Comparison of ENCODE assay signal across 9 mouse cellular contexts in genomic region chr13:100988671-100989531, GRCm38 (mm10).
DNase-seq lines count a peak whose midpoint lies in the region; ATAC-seq and TF ChIP-seq lines count a peak whose summit lies in the region.
"Had no signal": no experiment of that assay in that cellular context is flagged by ENCODE, and none has a peak within 500 bp of the region (broad histone marks: within the 10 kb centered on the region; RNA-seq: fewer than 3 reads in every experiment).

No protein-coding gene starts in this region.

- DNase-seq in hindbrain, embryonic 11.5 days (ENCODE audit: low spot score), result peak; percentile 4
- no peak for DNase-seq in MEL (ENCODE audit: low read depth, low spot score)
- DNase-seq in embryonic facial prominence, embryonic 14.5 days (ENCODE audit: low spot score), result peak; percentile 35
- DNase-seq in right cerebral cortex, postnatal 14 days, result no peak
- no peak for DNase-seq in gastrocnemius, postnatal 14 days
- DNase-seq in ovary, adult 18-20 months (ENCODE audit: low spot score), result no peak
- DNase-seq: adrenal gland, postnatal 25 days had no signal

- TF ChIP-seq POLR2A in MEL (IDR thresholded peaks at IDR 0.05; ENCODE audit: control insufficient read depth in 1 of 2, insufficient read depth in 1 of 2, low read depth in 1 of 2, low read length in 2 of 2, poor library complexity in 1 of 2), result no peak

- no peaks in the 10 kb centered on the region for H3K79me2 ChIP-seq in MEL (ENCODE audit: control insufficient read depth, insufficient read depth, low read length, poor library complexity)

- TF ChIP-seq EP300 in MEL (IDR thresholded peaks at IDR 0.05; ENCODE audit: low read depth in 1 of 2, low read length in 2 of 2), result no peak

- intact Hi-C loops in gastrocnemius, postnatal 14 days (cut with DNase I; ENCODE audit: low total_unique reads), result no loop called here

- H3K9ac ChIP-seq in hindbrain, embryonic 11.5 days (ENCODE audit: low read depth, low read length), result no peak overlapping the region
- H3K9ac ChIP-seq in hindbrain, embryonic 12.5 days, result no peak overlapping the region
- H3K9ac ChIP-seq in MEL (ENCODE audit: control insufficient read depth, low read depth, low read length, poor library complexity, severe bottlenecking), result no peak overlapping the region
- H3K9ac ChIP-seq in embryonic facial prominence, embryonic 14.5 days (ENCODE audit: low read depth, low read length), result no peak overlapping the region
- H3K9ac ChIP-seq in lung, embryonic 16.5 days (ENCODE audit: low read length), result no peak overlapping the region

- no peak overlapping the region for H3K4me2 ChIP-seq in hindbrain, embryonic 11.5 days (replicated peaks; ENCODE audit: low read depth, low read length)
- H3K4me2 ChIP-seq in hindbrain, embryonic 12.5 days (replicated peaks), result no peak overlapping the region
- no peak overlapping the region for H3K4me2 ChIP-seq in embryonic facial prominence, embryonic 14.5 days (ENCODE audit: low read depth, low read length)
- H3K4me2 ChIP-seq in lung, embryonic 16.5 days (ENCODE audit: low read depth, low read length), result no peak overlapping the region

- no peaks in the 10 kb centered on the region for H3K9me3 ChIP-seq in hindbrain, embryonic 11.5 days (ENCODE audit: control insufficient read depth, low read length)
- H3K9me3 ChIP-seq in hindbrain, embryonic 12.5 days (replicated peaks), result no peaks in the 10 kb centered on the region
- no peaks in the 10 kb centered on the region for H3K9me3 ChIP-seq in MEL (replicated peaks; ENCODE audit: insufficient read depth, low read length)
- H3K9me3 ChIP-seq in embryonic facial prominence, embryonic 14.5 days (ENCODE audit: control insufficient read depth, low read length), result no peaks in the 10 kb centered on the region
- H3K9me3 ChIP-seq in lung, embryonic 16.5 days (ENCODE audit: control insufficient read depth, low read length), result no peaks in the 10 kb centered on the region

- TF ChIP-seq RAD21 in MEL (IDR thresholded peaks at IDR 0.05; ENCODE audit: low read depth, low read length), result no peak

- no peak for ATAC-seq in hindbrain, embryonic 11.5 days (ENCODE audit: low FRiP score)
- no peak for ATAC-seq in hindbrain, embryonic 12.5 days (ENCODE audit: low FRiP score)
- peak; percentile 60 for ATAC-seq in embryonic facial prominence, embryonic 14.5 days (ENCODE audit: low read depth)
- peak; percentile 60 for ATAC-seq in lung, embryonic 16.5 days (ENCODE audit: low read depth)

- no peaks in the 10 kb centered on the region for H3K27me3 ChIP-seq in hindbrain, embryonic 11.5 days (ENCODE audit: control insufficient read depth, insufficient read depth, low read length)
- H3K27me3 ChIP-seq in hindbrain, embryonic 12.5 days, result no peaks in the 10 kb centered on the region
- no peaks in the 10 kb centered on the region for H3K27me3 ChIP-seq in MEL (ENCODE audit: control insufficient read depth in 1 of 2, insufficient read depth in 2 of 2, low read length in 2 of 2)
- no peaks in the 10 kb centered on the region for H3K27me3 ChIP-seq in embryonic facial prominence, embryonic 14.5 days (replicated peaks; ENCODE audit: control insufficient read depth, insufficient read depth, low read length)
- no peaks in the 10 kb centered on the region for H3K27me3 ChIP-seq in lung, embryonic 16.5 days (ENCODE audit: control insufficient read depth, insufficient read depth, low read depth, low read length)

- no peaks in the 10 kb centered on the region for H3K4me1 ChIP-seq in hindbrain, embryonic 11.5 days (replicated peaks; ENCODE audit: control insufficient read depth, insufficient read depth, low read length)
- no peaks in the 10 kb centered on the region for H3K4me1 ChIP-seq in hindbrain, embryonic 12.5 days
- no peaks in the 10 kb centered on the region for H3K4me1 ChIP-seq in MEL (ENCODE audit: control insufficient read depth in 1 of 2, insufficient read depth in 2 of 2, low read length in 2 of 2)
- no peaks in the 10 kb centered on the region for H3K4me1 ChIP-seq in embryonic facial prominence, embryonic 14.5 days (ENCODE audit: control insufficient read depth, insufficient read depth, low read length)
- no peaks in the 10 kb centered on the region; the same call in 1 of the 2 replicates for H3K4me1 ChIP-seq in lung, embryonic 16.5 days (replicated peaks; ENCODE audit: control insufficient read depth, insufficient read depth, low read length)

- no peak overlapping the region for H3K4me3 ChIP-seq in hindbrain, embryonic 11.5 days (ENCODE audit: low read depth, low read length)
- no peak overlapping the region for H3K4me3 ChIP-seq in hindbrain, embryonic 12.5 days
- H3K4me3 ChIP-seq in MEL (ENCODE audit: control insufficient read depth in 1 of 2, insufficient read depth in 1 of 2, low read depth in 2 of 2, low read length in 2 of 2), result no peak overlapping the region
- no peak overlapping the region for H3K4me3 ChIP-seq in embryonic facial prominence, embryonic 14.5 days (ENCODE audit: low read depth, low read length)
- H3K4me3 ChIP-seq in lung, embryonic 16.5 days (ENCODE audit: low read length), result no peak overlapping the region

- H3K27ac ChIP-seq in hindbrain, embryonic 11.5 days (ENCODE audit: low read depth, low read length), result no peak overlapping the region
- H3K27ac ChIP-seq in hindbrain, embryonic 12.5 days, result no peak overlapping the region
- no peak overlapping the region for H3K27ac ChIP-seq in MEL (ENCODE audit: control insufficient read depth, low read depth, low read length)
- H3K27ac ChIP-seq in embryonic facial prominence, embryonic 14.5 days (replicated peaks; ENCODE audit: low read depth, low read length), result no peak overlapping the region
- H3K27ac ChIP-seq in lung, embryonic 16.5 days (ENCODE audit: low read length), result no peak overlapping the region

- TF ChIP-seq CTCF in MEL (IDR thresholded peaks at IDR 0.05 in 2 of 3, conservative IDR thresholded peaks at IDR 0.05 in 1 of 3; ENCODE audit: control insufficient read depth in 1 of 3, insufficient read depth in 1 of 3, low read depth in 2 of 3, low read length in 3 of 3, poor library complexity in 1 of 3, severe bottlenecking in 1 of 3), result no peak

- no peaks in the 10 kb centered on the region for H3K36me3 ChIP-seq in hindbrain, embryonic 11.5 days (ENCODE audit: control insufficient read depth, insufficient read depth, low read length)
- no peaks in the 10 kb centered on the region for H3K36me3 ChIP-seq in hindbrain, embryonic 12.5 days
- no peaks in the 10 kb centered on the region for H3K36me3 ChIP-seq in MEL (ENCODE audit: control insufficient read depth in 1 of 2, insufficient read depth in 2 of 2, low read length in 2 of 2)
- H3K36me3 ChIP-seq in embryonic facial prominence, embryonic 14.5 days (ENCODE audit: control insufficient read depth, insufficient read depth, low read length), result no peaks in the 10 kb centered on the region
- no peaks in the 10 kb centered on the region for H3K36me3 ChIP-seq in lung, embryonic 16.5 days (ENCODE audit: control insufficient read depth, insufficient read depth, low read length)

- 67% methylated on average over 13 of the region's 13 CpGs for WGBS in hindbrain, embryonic 11.5 days
- 61% methylated on average over 13 of the region's 13 CpGs for WGBS in hindbrain, embryonic 12.5 days
- WGBS in embryonic facial prominence, embryonic 14.5 days, result 49% methylated on average over 13 of the region's 13 CpGs
- WGBS in lung, embryonic 16.5 days, result 42% methylated on average over 13 of the region's 13 CpGs

TF ChIP-seq in MEL, 35 proteins besides CTCF, POLR2A, EP300 and RAD21:
- no peak for TF ChIP-seq CHD1 (IDR thresholded peaks at IDR 0.05; ENCODE audit: low read depth, low read length)
- 0 out of 2 replicates have a peak, but pooled peaks have one; percentile 10 for TF ChIP-seq ZNF384 (IDR thresholded peaks at IDR 0.05; ENCODE audit: low read depth, low read length)

Comparison
In these comparisons a context has a peak if more than half of its experiments do, and no peak if none do; other contexts are left out.
1. ATAC-seq: peak in embryonic facial prominence, embryonic 14.5 days (single experiment) and lung, embryonic 16.5 days (single experiment); none in hindbrain, embryonic 11.5 days (single experiment) and hindbrain, embryonic 12.5 days (single experiment).
2. DNase-seq: peak in hindbrain, embryonic 11.5 days (single experiment) and embryonic facial prominence, embryonic 14.5 days (single experiment); none in MEL (single experiment), right cerebral cortex, postnatal 14 days (single experiment), gastrocnemius, postnatal 14 days (single experiment) and ovary, adult 18-20 months (single experiment).